Mouse (Mus musculus) ES-E14 (cell line): ENCODE data around the gene Slc17a9. TPM values are rescaled to one million over a fixed set of nuclear protein-coding genes. Genes with fewer than 3 reads are reported as not detected.
"Not testable (repeated sequence)": the region's sequence is repeated elsewhere in the genome, so short reads cannot be mapped to it uniquely, and the experiment has no call there.

ENCODE experiments used
- DNase-seq: peaks from one replicate; pipeline ENCODE4 v3.0.0-alpha.2; 2013; ENCODE audit warnings: low read depth, low spot score
- H3K27ac ChIP-seq: 2 replicates; pipeline ENCODE4 v1.5.1; 2012; ENCODE audit warnings: low read depth, mild to moderate bottlenecking, low read length, moderate library complexity, mixed read lengths; ENCODE audit not compliant: poor library complexity, insufficient read depth, severe bottlenecking
- H3K36me3 ChIP-seq: 2 replicates; pipeline ENCODE4 v1.6.1; 2012; ENCODE audit warnings: mild to moderate bottlenecking, low read length, moderate library complexity, mixed read lengths; ENCODE audit not compliant: control insufficient read depth, poor library complexity, insufficient read depth, severe bottlenecking
- H3K4me1 ChIP-seq, 2 experiments: fragments of 150-350 bp in 1 of 2; sonication (generic) in 1 of 2; 2 replicates each; pipeline ENCODE4 v1.6.1; 2012; ENCODE audit warnings: low read length in 2 of 2, mild to moderate bottlenecking in 1 of 2, mixed read lengths in 1 of 2; ENCODE audit not compliant: control insufficient read depth in 2 of 2, insufficient read depth in 2 of 2, poor library complexity in 1 of 2
- H3K4me3 ChIP-seq, 2 experiments: fragments of 150-350 bp in 1 of 2; sonication (generic) in 1 of 2; 2 replicates each; pipeline ENCODE4 v1.5.1; 2012; ENCODE audit warnings: low read length in 2 of 2, low read depth in 1 of 2, mild to moderate bottlenecking in 1 of 2, mixed read lengths in 1 of 2; ENCODE audit not compliant: insufficient read depth in 1 of 2, poor library complexity in 1 of 2, severe bottlenecking in 1 of 2
- H3K9ac ChIP-seq: 2 replicates; pipeline ENCODE4 v1.6.1; 2012; ENCODE audit warnings: low read depth, mild to moderate bottlenecking, low read length, mixed read lengths; ENCODE audit not compliant: poor library complexity, insufficient read depth, severe bottlenecking
- H3K9me3 ChIP-seq: fragments of 150-350 bp; sonication (generic); 2 replicates; pipeline ENCODE4 v1.6.1; 2012; ENCODE audit warnings: low read depth, mild to moderate bottlenecking, low read length; ENCODE audit not compliant: control insufficient read depth, insufficient read depth
- CHD2 ChIP-seq: IDR thresholded peaks from 2 replicates; pipeline ENCODE4 v1.6.1; 2014; ENCODE audit warnings: mild to moderate bottlenecking, low read depth, low read length, inconsistent platforms
- HCFC1 ChIP-seq: IDR thresholded peaks from 2 replicates; pipeline ENCODE4 v1.6.1; 2012; ENCODE audit warnings: low read length, inconsistent platforms, borderline replicate concordance; ENCODE audit not compliant: insufficient read depth
- MAFK ChIP-seq: IDR thresholded peaks from 2 replicates; pipeline ENCODE4 v1.6.1; 2014; ENCODE audit warnings: mild to moderate bottlenecking, low read depth, low read length, inconsistent platforms; ENCODE audit not compliant: insufficient read depth
- ZC3H11A ChIP-seq: IDR thresholded peaks from 2 replicates; pipeline ENCODE4 v1.6.1; 2012; ENCODE audit warnings: low read depth, mild to moderate bottlenecking, inconsistent platforms, low read length, borderline replicate concordance
- ZNF384 ChIP-seq: IDR thresholded peaks from 2 replicates; pipeline ENCODE4 v1.6.1; 2012; ENCODE audit warnings: low read depth, low read length, inconsistent platforms
- in situ Hi-C, 2 experiments: fragments of 600-800 bp; cut with MboI; formaldehyde crosslinking; loops; one replicate each; pipeline ENCODE4 v1.15.1; 2025; ENCODE audit warnings: low sequenced_read_pairs in 2 of 2, inconsistent platforms in 1 of 2; ENCODE audit not compliant: unreplicated experiment in 2 of 2
- total RNA-seq: library from RNA; depleted of rRNA; stranded (reverse); fragments of 300-350 nt; gene quantifications from 2 replicates; pipeline ENCODE4 v1.2.3, GENCODE M21; 2012

Gene Slc17a9
- total RNA-seq, 1 experiment: 12.0 TPM

- in situ Hi-C loops: no loop called here
- H3K27ac ChIP-seq: peak overlapping the region; percentile 97
- TF ChIP-seq CHD2 (no peak), HCFC1 (no peak), ZNF384 (no peak), ZC3H11A (no peak)
- peaks cover 25% of the 10 kb centered on the region for H3K36me3 ChIP-seq
- peak overlapping the region; percentile 84 to 90 for H3K4me3 ChIP-seq
- no peak for DNase-seq
- peaks cover 5 to 7% of the 10 kb centered on the region in 2 experiments for H3K4me1 ChIP-seq
- H3K9ac ChIP-seq: peak overlapping the region; percentile 99; the same call in 1 of the 2 replicates
- no peaks in the 10 kb centered on the region for H3K9me3 ChIP-seq
Observed at GRCm38 (mm10) chr2:180711527-180711926, 13.5 kb upstream of the Slc17a9 start.

GRCm38 (mm10) chr2:180712037-180712689, 12.9 kb upstream of the Slc17a9 start:
- no peak for DNase-seq
- H3K4me1 ChIP-seq: peaks cover 5 to 6% of the 10 kb centered on the region in 2 experiments
- in situ Hi-C loops: no loop called here
- no peak overlapping the region; the same call in 1 of the 2 replicates for H3K27ac ChIP-seq
- TF ChIP-seq ZNF384: no peak
- no peak for TF ChIP-seq CHD2
- TF ChIP-seq HCFC1: no peak
- TF ChIP-seq ZC3H11A: no peak
- TF ChIP-seq MAFK: no peak
- H3K36me3 ChIP-seq: peaks cover 27% of the 10 kb centered on the region
- H3K9me3 ChIP-seq: no peaks in the 10 kb centered on the region
- peak overlapping the region; percentile 27; the same call in 1 of the 2 replicates for H3K9ac ChIP-seq
- H3K4me3 ChIP-seq: no peak overlapping the region; a peak in 1 of 4 replicates

GRCm38 (mm10) chr2:180722748-180723147, 2.3 kb upstream of the Slc17a9 start:
- in situ Hi-C loops: not testable (repeated sequence)
- H3K36me3 ChIP-seq: peaks cover 48% of the 10 kb centered on the region

GRCm38 (mm10) chr2:180723865-180724264, 1.2 kb upstream of the Slc17a9 start:
- Histone ChIP-seq H3K9ac (no peak overlapping the region), H3K9me3 (no peaks in the 10 kb centered on the region; the same call in 1 of the 2 replicates), H3K27ac (no peak overlapping the region), H3K4me3 (no peak overlapping the region), H3K36me3 (peaks cover 42% of the 10 kb centered on the region), H3K4me1 (peaks cover 3 to 37% of the 10 kb centered on the region in 2 experiments)
- TF ChIP-seq ZNF384 (no peak), HCFC1 (no peak), ZC3H11A (no peak), CHD2 (no peak), MAFK (no peak)
- no peak for DNase-seq
- in situ Hi-C loops: no loop called here

More at GRCm38 (mm10) chr2:180722748-180723147, 2.3 kb upstream of the Slc17a9 start:
- peaks cover 0 to 26% of the 10 kb centered on the region in 2 experiments; a peak in 3 of 4 replicates for H3K4me1 ChIP-seq
- H3K9ac ChIP-seq, H3K9me3 ChIP-seq, DNase-seq, H3K27ac ChIP-seq, H3K4me3 ChIP-seq: not testable (repeated sequence)

GRCm38 (mm10) chr2:180725414-180725778, 333 bp downstream of the Slc17a9 start:
- no peaks in the 10 kb centered on the region; the same call in 1 of the 2 replicates for H3K9me3 ChIP-seq
- H3K9ac ChIP-seq: peak overlapping the region; percentile 68
- H3K27ac ChIP-seq: peak overlapping the region; percentile 41
- in situ Hi-C loops: no loop called here
- H3K4me1 ChIP-seq: peaks cover 3 to 38% of the 10 kb centered on the region in 2 experiments
- DNase-seq: no peak
- TF ChIP-seq ZC3H11A: no peak
- TF ChIP-seq MAFK: no peak
- H3K36me3 ChIP-seq: peaks cover 32% of the 10 kb centered on the region
- peak overlapping the region; percentile 64 for H3K4me3 ChIP-seq
